Mouse (Mus musculus) CD4-positive, CD25-positive, alpha-beta regulatory T cell, adult 4 months (primary cell): ENCODE results near the gene Efcab2. TPM values are rescaled to one million over a fixed set of nuclear protein-coding genes. Genes with fewer than 3 reads are reported as not detected.

ENCODE experiments used
- polyA plus RNA-seq, 2 experiments: library from polyadenylated mRNA; unstranded; fragments of 100-300 nt; shearing (Covaris generic); gene quantifications; one replicate each; pipeline ENCODE4 v1.2.1; 2017

Efcab2 gene
- polyA plus RNA-seq, 2 experiments from 2014 or later, result 3.7 to 8.2 TPM

Other genes with a start within 250 kb of the Efcab2 start
- 1 to 10 TPM; 9.1 to 9.3 TPM for gene Desi2, start 218.7 kb upstream of the Efcab2 start, polyA plus RNA-seq
- gene Cox20, start 87.0 kb upstream of the Efcab2 start, polyA plus RNA-seq, result 100 to 1,000 TPM; 151 to 205 TPM
- 100 to 1,000 TPM in 1 of 2 experiments, 10 to 100 TPM in 1; 73.0 to 136 TPM for gene Hnrnpu, start 68.3 kb upstream of the Efcab2 start, polyA plus RNA-seq
- under 1 TPM in 1 of 2 experiments, not detected in 1; 0.04 TPM for gene Kif26b, start 123.0 kb downstream of the Efcab2 start, polyA plus RNA-seq